In genomic region chr16:11900341-11900740, GRCm38 (mm10) we compare ENCODE assay signal across 21 mouse cellular contexts. TPM values are rescaled to one million over a fixed set of nuclear protein-coding genes. Genes with fewer than 3 reads are reported as not detected.
A peak's percentile ranks its signal among the peaks of the same experiment; 100 is the strongest.
DNase-seq lines count a peak whose midpoint lies in the region; ATAC-seq lines count a peak whose summit lies in the region.
"Had no signal": no experiment of that assay in that cellular context is flagged by ENCODE, and none has a peak within 500 bp of the region (broad histone marks: within the 10 kb centered on the region; RNA-seq: fewer than 3 reads in every experiment).

No protein-coding gene starts in this region.

- DNase-seq in cerebellum, postnatal 4 days (ENCODE audit: low spot score in 2 of 2) = no peak
- DNase-seq in Muller cell, postnatal 12 days (ENCODE audit: inconsistent ontology term) = peak; percentile 55
- peak; percentile 73 to 74 for DNase-seq in cerebellum, postnatal 10 days
- no peak for DNase-seq in testis, postnatal 10 days (ENCODE audit: low spot score)
- DNase-seq in kidney, postnatal 14 days = no peak
- DNase-seq: B cell, adult 2 months; forebrain, postnatal 0 days; liver, embryonic 13.5 days; midbrain, embryonic 14.5 days; thymus, adult 18-20 months had no signal

- peak; percentile 56 for ATAC-seq in cerebellum, adult (ENCODE audit: insufficient number of reproducible peaks, low FRiP score, low TSS enrichment)
- no peak for ATAC-seq in inflammation-experienced regulatory T-cells, adult 6 months
- ATAC-seq: activated CD4-positive, CD25-positive, alpha-beta regulatory T cell, adult 4 months; forebrain, postnatal 0 days; Patski had no signal

- H3K27ac ChIP-seq in brown adipose tissue, adult 24 weeks (replicated peaks; ENCODE audit: low read depth, low read length) = 0 out of 2 replicates have a peak overlapping the region, but pooled peaks have one; percentile 13
- H3K27ac ChIP-seq: embryonic facial prominence, embryonic 10.5 days; kidney, embryonic 15.5 days; left cerebral cortex, adult 2 months; limb, embryonic 12.5 days; liver, embryonic 13.5 days had no signal

- H3K4me1 ChIP-seq in brown adipose tissue, adult 24 weeks (ENCODE audit: control insufficient read depth, insufficient read depth, insufficient read length, low read length) = peaks cover 17% of the 10 kb centered on the region
- H3K4me1 ChIP-seq: embryonic facial prominence, embryonic 10.5 days; kidney, embryonic 15.5 days; limb, embryonic 12.5 days; liver, embryonic 13.5 days had no signal

- no peak overlapping the region for H3K4me3 ChIP-seq in brown adipose tissue, adult 24 weeks (ENCODE audit: insufficient read depth, low read depth, low read length)
- H3K4me3 ChIP-seq: embryonic facial prominence, embryonic 10.5 days; erythroblast, embryonic 14.5 days; kidney, embryonic 15.5 days; left cerebral cortex, adult 2 months; limb, embryonic 12.5 days; liver, embryonic 13.5 days; myocyte had no signal

RNA-seq across cellular contexts. Expression of gene Cpped1, which starts 8.9 kb away (rescaled TPM):
- 57.6 and 71.6 TPM in 2 replicates for polyA plus RNA-seq in brown adipose tissue, adult 24 weeks (2012; ENCODE audit: insufficient read depth, insufficient read length, missing spikeins)
- 10 to 100 TPM in 2 of 3 experiments, 1 to 10 TPM in 1; 8.9 to 12.3 (median 10.5) TPM for polyA plus RNA-seq in inflammation-experienced regulatory T-cells, adult 6 months (2017; shearing (Covaris generic))

Comparison
In these comparisons a context has a peak if more than half of its experiments do, and no peak if none do; other contexts are left out.
1. DNase-seq: peak in Muller cell, postnatal 12 days (single experiment) and cerebellum, postnatal 10 days (2 of 2); none in cerebellum, postnatal 4 days (0 of 2), testis, postnatal 10 days (single experiment) and kidney, postnatal 14 days (single experiment).